Mouse (Mus musculus): ENCODE results near the gene Hc.
A peak's percentile ranks its signal among the peaks of the same experiment; 100 is the strongest.

Hc gene

DNA sequence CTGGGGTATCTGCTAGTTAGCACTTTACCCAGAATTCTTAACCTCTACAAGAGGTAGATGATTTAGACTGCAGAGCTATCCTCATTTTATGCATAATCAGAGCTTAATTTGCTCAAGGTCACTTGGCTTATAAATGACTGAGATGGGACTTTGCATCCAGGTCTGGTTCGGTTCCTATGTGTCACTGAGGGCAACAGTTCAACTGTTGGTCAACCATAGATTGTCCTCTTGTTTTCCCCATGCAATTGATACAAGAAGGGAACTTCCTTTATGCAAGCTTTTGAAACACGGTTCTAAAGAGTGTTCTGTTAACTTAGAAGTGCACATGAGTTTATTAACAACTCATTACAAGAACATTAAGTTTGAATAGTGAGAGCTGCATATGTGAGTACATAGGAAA lies 2.9 kb downstream of the Hc start:
- DNase-seq (ENCODE audit: low read depth, low spot score): no peak

GRCm38 (mm10) chr2:35057243-35057642 lies 4.0 kb downstream of the Hc start:
- DNase-seq (ENCODE audit: low read depth, low spot score): no peak

DNA sequence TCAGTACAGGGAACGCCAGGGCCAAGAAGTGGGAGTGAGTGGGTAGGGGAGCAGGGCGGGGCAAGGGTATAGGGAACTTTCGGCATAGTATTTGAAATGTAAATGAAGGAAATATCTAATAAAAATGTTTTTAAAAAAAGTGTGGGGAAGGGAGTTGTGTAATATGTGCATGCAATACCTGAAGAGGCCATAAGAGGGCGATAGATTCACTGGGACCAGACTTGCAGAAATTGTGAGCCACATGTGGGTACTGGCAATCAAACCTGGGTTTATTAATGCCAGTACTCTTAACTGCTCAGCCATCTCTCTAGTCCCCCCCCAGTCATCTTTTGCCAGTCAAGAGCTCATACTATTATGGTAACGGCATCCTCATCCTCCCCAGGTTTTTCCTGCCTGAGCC lies 12.4 kb downstream of the Hc start:
- DNase-seq (ENCODE audit: low read depth, low spot score): peak; percentile 2

- peak; percentile 22 for DNase-seq (ENCODE audit: low read depth, low spot score)
These were observed 16.3 kb downstream of the Hc start for GRCm38 (mm10) chr2:35044956-35045355.

DNA sequence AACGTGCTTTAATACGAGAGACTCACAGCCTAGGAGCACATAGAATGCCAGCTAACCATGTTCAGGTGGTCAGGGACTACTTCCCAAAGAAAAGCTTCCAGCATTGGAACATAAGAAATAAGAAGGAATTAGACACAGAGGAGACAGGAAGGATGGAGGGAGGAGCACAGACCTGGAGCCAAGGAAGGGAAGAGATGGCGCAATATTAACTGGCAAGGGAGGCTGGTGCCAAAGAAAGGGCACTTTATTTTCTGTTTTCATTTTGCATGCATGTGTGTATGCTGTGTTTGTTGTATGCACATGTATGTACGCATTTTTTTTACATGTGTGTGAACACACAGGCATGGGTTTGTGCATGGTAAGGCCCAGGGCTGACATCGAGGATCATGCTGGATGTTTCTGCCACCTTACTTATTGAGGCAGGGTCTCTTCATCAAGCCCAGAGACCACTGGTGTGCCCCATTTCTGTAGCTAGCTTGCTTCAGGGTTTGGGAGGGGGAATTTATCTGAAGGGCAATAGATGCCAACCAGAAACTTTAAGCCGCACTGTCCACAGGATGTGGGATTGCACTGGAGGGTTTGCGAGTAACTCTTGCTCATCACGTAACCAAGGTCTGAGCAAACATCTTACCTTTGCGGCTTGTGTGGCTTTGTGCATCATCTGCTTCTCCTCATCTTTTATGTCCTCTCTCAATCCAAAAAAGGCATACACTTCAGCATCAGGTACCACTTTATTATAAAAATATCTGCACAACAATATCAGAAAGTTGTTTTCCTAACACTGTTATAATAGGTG lies 22.5 kb downstream of the Hc start:
- DNase-seq (ENCODE audit: low read depth, low spot score): no peak

- DNase-seq (ENCODE audit: low read depth, low spot score): no peak
These were observed 36.5 kb downstream of the Hc start for GRCm38 (mm10) chr2:35024646-35025154.

GRCm38 (mm10) chr2:35021806-35022205 lies 39.4 kb downstream of the Hc start:
- no peak for DNase-seq (ENCODE audit: low read depth, low spot score)

DNA sequence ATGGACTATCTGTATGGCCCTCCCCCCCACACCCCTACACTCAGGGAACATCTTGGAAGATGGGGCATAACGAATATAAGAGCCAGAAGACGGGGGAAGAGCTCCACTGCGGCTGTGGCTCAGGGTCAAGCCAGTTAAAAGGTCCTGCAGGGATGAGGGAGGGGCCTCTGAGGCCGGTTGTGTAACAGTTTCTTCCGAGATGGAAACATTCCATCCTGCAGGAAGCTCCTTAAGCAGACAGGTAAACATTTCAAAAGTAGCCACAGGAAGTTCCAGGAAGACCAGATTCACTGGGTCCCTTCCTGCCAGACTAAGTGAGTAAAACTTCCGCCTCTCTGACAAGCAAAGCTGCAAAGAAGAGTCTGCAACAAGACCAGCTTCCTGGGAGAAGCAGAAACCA lies 45.4 kb downstream of the Hc start:
- no peak for DNase-seq (ENCODE audit: low read depth, low spot score)

GRCm38 (mm10) chr2:35011649-35012048 lies 49.6 kb downstream of the Hc start:
- no peak for DNase-seq (ENCODE audit: low read depth, low spot score)

- no peak for DNase-seq (ENCODE audit: low read depth, low spot score)
These were observed 62.3 kb downstream of the Hc start for GRCm38 (mm10) chr2:34998956-34999355.

DNA sequence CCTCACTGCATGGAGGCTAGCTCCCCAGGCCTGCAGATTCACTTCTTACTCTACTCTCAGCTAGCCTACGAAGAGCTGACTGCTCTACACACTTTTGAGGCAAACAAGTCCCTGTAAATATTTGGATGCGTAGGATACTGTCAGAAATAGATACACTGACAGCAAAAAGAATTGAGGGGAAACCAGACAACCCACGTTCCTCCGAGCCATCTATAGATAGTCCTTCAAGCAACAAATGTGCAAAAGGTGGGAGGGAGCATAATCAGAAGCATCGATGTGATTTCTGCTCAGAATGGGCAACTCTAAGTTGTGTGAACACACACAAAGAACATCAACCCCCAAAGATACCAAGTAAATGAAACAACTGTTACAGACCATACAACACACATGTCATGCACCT lies 64.7 kb downstream of the Hc start:
- DNase-seq (ENCODE audit: low read depth, low spot score): no peak

DNA sequence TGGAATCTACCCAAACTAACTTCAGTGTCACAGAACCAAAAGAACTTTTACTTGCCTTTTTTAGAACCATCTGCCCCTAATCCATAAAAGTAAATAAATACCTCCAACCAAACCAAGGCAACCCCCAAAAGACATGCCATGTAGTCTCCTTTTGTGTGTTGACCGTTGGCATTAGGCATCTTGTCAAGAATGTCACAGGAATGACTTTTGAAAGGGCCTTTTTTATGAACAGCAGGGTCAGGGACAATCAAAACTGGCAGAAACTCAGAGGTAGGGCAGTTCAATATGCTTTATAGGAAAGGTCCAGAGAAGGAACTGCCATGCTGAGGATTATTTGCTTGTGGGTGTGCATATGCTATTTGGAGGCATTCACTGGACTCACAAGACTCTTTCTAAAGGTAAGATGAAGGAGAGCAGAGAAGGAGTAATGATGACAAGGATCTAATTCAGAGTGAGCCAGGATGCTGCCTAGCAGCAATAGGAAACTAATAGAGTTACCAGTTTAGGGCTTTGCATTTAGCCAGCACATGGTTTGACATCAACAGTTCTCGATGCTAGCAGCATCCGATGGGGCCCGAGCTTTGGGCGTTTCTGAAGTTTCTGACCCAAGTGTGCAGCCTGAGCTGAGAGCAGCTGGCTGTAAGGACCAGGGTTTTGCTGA lies 67.4 kb downstream of the Hc start:
- no peak for DNase-seq (ENCODE audit: low read depth, low spot score)

DNA sequence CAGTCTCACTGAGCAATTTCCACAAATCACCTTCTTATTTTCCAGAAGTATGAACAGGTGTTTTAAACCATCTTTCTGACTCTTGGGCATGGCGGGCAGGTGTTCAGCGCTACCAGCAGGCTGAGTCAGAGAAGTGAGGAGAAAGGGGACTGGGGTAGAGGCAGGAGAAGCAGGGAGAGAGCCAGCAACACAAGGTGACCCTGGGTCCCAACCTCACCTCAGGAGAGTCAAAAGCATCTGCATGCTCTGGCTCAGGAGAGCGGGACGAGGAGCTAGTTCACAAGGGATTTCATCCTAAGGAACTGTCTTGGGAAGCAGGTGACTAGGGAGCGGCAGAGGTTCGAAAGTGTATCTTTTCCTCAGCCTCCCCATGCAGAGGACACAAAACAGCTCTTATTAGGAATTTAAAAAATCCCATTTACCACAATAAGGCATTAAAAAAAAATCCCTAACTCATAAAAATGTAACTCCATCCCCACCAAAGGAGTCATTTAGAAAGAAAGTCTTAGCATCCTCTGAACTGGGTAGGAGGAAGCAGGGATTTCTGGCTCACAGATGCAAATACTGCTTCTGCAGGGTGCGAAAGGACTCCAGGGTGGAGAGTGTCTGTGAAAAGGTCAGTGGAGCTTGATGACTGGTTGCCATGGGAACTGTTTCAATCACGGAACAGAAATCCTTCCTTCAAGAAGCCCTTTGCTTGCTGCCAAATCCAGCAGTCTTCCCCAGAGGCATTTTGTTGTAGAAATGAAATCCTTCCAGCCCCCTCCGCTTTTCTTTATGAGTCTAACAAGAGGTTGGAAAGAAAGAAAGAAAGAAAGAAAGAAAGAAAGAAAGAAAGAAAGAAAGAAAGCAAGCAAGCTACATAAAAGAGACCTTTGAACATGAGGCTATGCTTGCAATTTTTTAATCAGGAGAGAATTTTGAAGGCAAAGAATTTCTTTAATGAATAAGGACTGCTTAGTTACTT lies 68.2 kb downstream of the Hc start:
- no peak for DNase-seq (ENCODE audit: low read depth, low spot score)

DNA sequence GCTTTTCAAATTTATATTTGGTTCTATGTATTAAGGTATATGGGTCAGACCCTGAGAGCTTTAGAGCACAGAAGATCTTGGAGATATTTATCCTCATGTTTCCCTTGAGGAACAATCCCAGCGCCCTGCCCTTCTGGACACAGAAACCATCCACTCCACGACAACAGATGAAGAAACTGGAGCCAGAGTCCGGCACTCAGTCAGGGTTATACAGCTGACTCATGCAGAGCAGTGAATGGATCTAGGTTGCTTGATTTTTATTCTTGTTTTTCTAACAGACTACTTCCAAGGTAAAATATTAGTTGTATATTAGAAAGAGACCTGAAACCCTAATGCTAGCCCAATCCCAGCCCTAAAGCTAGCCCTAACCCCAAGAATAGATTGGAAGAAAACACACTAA lies 69.3 kb downstream of the Hc start:
- no peak for DNase-seq (ENCODE audit: low read depth, low spot score)

DNA sequence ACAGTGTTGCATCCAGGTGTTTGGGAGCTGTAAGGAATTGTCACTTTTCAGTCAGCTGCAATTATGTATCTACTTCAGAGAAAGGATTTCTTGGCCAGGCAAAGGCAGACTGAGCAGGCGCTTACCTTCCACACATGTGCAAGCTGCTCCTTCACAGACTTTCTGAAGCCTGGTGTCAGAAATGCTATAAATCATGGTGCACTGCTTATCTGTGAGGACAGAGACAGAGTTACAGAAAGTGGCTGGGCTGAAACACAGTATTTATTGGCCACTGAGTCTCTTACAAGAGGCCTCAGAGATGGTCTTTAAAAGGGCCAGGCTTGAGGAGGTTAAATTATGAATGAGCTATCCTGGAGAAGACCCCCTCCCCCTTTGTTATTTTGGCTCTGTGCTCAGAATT lies 71.5 kb downstream of the Hc start:
- DNase-seq (ENCODE audit: low read depth, low spot score): no peak

- no peak for DNase-seq (ENCODE audit: low read depth, low spot score)
These were observed 73.6 kb downstream of the Hc start for GRCm38 (mm10) chr2:34987595-34987994.

DNA sequence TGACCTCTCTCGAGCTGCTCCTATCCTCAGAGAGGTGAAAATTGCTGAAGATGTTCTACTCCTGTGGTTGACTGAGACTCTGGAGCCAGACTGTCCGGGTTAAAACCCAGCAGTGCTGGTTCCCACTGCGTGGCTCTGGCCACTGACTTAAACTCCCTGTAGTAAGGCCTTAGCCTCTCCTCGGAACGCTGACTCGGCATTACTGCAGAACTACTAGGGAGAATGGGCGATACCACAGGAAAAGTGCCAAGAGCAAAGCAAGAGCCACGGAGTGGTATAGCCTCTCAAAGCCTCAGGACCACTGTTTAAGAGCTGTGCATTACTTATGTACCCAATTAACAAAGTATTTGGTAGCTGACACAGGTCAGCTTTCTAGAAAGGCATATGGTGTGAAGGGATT lies 76.4 kb downstream of the Hc start:
- no peak for DNase-seq (ENCODE audit: low read depth, low spot score)

DNA sequence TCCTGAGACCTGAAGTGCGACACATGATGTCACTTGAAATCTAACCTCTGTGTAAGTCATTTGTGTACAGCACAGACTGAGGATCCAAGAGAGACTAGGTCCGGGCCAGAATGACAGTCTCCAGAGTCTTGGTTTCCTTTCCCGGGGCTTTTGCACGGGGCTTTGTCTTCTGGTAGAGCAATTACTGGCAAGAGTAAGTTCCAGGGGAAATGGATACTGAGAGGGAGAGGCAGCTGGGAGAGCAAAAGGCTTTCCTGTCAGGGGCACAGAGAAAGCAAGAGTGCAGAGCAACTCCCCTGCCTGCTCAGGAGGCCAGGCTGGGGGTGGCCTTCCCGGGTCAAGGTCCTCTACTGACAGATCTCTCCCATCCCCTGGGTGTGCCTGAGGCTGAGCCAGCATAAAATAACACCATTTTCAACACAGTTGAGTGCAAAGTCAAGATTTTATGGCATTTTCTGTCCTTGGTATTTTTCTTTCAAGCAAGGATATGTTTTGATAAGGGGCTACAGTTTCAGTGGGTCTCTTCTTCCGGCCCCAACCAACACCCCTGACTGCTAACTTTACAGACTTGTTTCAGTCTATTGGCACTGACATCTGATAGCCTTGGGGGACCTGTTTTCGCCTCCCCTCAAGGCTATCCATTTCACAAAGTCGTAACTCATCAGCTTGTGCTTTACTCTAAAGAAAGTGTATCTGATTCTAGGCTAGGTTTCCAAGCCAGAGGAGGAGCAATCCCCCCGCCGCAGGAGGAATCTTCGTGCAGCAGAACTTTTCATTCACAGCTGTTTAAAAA lies 78.1 kb downstream of the Hc start:
- no peak for DNase-seq (ENCODE audit: low read depth, low spot score)

DNA sequence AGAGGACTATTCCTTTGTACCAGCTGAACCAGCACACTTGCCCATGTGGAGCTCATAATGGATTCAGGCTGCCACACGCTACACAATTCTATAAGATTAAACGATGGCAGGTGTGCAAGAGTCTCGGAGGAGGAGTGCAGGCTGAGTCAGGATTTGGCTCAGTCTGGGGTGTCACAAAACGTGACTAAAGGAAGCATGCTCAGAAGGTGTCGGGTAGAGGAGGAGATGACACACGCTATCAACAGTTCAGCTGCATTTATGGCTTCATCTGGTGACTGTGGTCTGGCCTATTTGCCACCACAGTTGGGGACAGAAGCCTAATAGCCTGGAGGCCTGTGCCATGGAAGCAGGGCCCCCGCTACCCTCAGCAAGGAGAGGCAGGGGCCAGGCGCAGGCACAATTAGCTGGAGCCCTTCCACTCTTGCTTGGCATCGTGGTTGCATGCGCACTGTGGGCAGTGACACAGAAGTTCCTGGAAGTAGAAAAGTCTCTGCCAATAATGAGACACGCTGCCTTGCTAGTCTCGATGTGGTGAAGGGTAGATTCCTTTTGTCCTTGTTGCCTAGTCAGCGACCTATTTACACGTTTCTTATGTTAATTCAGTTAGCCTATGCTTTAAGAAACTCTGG lies 79.0 kb downstream of the Hc start:
- DNase-seq (ENCODE audit: low read depth, low spot score): no peak

DNA sequence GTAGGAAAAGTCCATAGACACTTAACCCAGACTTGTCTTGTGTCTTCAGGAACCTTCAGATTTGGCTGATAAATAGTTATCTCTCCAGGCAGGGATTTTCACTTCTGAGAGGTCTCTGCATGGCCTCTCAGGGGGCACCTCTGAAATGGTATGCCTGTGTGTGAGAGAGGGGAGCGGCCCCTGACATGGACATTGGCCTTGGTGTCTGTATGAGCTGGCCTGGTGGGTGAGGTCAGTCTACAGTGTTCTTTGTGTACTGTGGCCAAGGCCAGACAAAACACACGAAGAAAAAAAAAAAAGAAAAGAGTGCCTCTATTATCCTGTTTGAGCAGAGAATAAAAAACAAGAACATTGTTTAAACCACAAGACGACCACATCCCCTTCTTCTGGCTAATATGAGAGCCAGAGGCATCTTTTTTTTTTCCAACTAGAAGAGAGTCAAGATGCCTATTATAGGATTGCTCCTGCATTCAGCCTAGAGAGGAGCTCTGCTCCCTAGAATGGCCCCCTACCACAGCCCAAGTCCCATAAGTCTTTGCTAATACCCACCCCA lies 81.7 kb downstream of the Hc start:
- DNase-seq (ENCODE audit: low read depth, low spot score): no peak

Data from embryo, embryonic 11.5 days (tissue).